Mouse (Mus musculus) heart, embryonic 16.5 days (tissue): ENCODE results near the gene Rpl12. TPM values are rescaled to one million over a fixed set of nuclear protein-coding genes. Genes with fewer than 3 reads are reported as not detected.

Experiments
- ATAC-seq: fragments of 200-750 bp; cut with Nextera tagmentation; replicated peaks from 2 replicates; pipeline ENCODE4 v1.8.0; 2017; ENCODE audit warnings: moderate number of reproducible peaks; ENCODE audit not compliant: insufficient read depth, low FRiP score; ENCODE audit errors: extremely low read depth
- H3K27ac ChIP-seq: fragments of 300-500 bp; sonication (generic); 2 replicates; pipeline ENCODE4 v1.5.1; 2014; ENCODE audit warnings: mild to moderate bottlenecking, low read length, control low read depth, moderate library complexity
- H3K27me3 ChIP-seq: fragments of 300-500 bp; sonication (generic); 2 replicates; pipeline ENCODE4 v1.6.1; 2014; ENCODE audit warnings: low read length, mixed read lengths; ENCODE audit not compliant: control insufficient read depth, insufficient read depth
- H3K36me3 ChIP-seq: fragments of 300-500 bp; sonication (generic); 2 replicates; pipeline ENCODE4 v1.6.1; 2014; ENCODE audit not compliant: control insufficient read depth, insufficient read depth
- H3K4me1 ChIP-seq: fragments of 300-500 bp; sonication (generic); 2 replicates; pipeline ENCODE4 v1.6.1; 2014; ENCODE audit warnings: low read length, mixed read lengths; ENCODE audit not compliant: control insufficient read depth, insufficient read depth
- H3K4me2 ChIP-seq: fragments of 300-500 bp; sonication (generic); 2 replicates; pipeline ENCODE4 v1.6.1; 2014; ENCODE audit warnings: low read depth, mild to moderate bottlenecking, control low read depth, low read length
- H3K4me3 ChIP-seq: fragments of 300-500 bp; sonication (generic); 2 replicates; pipeline ENCODE4 v1.5.1; 2014; ENCODE audit warnings: mild to moderate bottlenecking, control low read depth, low read length
- H3K9ac ChIP-seq: fragments of 300-500 bp; sonication (generic); 2 replicates; pipeline ENCODE4 v1.6.1; 2014; ENCODE audit warnings: low read length, control low read depth
- H3K9me3 ChIP-seq: fragments of 300-500 bp; sonication (generic); replicated peaks from 2 replicates; pipeline ENCODE4 v1.6.1; 2016; ENCODE audit warnings: low read length; ENCODE audit not compliant: control insufficient read depth
- WGBS: fragments of 180-500 bp; shearing (Covaris S2); extraction: QIAGEN DNeasy Blood & Tissue Kit; methylation state at CpG from one replicate; pipeline ENCODE4 v1.1.7; 2014; 5-methylcytosine and 5-hydroxymethylcytosine counted together
- polyA plus RNA-seq: library from polyadenylated mRNA; unstranded; fragments of >200 nt; fragmentation: Nextera tagmentation; extraction: Ambion mirVana; gene quantifications from 2 replicates; pipeline ENCODE4 v1.2.1, GENCODE M21; 2015

Gene Rpl12
- polyA plus RNA-seq, 1 experiment from 2014 or later, result 92.2 TPM

GRCm38 (mm10) chr2:32983617-32984016, 22.3 kb downstream of the Rpl12 start:
- Histone ChIP-seq H3K27me3 (no peaks in the 10 kb centered on the region), H3K4me3 (no peak overlapping the region), H3K4me2 (no peak overlapping the region), H3K9me3 (no peaks in the 10 kb centered on the region), H3K4me1 (peaks cover 13% of the 10 kb centered on the region), H3K27ac (no peak overlapping the region), H3K9ac (no peak overlapping the region), H3K36me3 (no peaks in the 10 kb centered on the region)
- WGBS, result 50% methylated on average over 6 of the region's 6 CpGs
- ATAC-seq, result no peak

- Histone ChIP-seq H3K9me3 (no peaks in the 10 kb centered on the region), H3K27ac (no peak overlapping the region), H3K4me3 (no peak overlapping the region), H3K4me2 (no peak overlapping the region), H3K36me3 (no peaks in the 10 kb centered on the region), H3K27me3 (no peaks in the 10 kb centered on the region), H3K9ac (no peak overlapping the region), H3K4me1 (peaks cover 13% of the 10 kb centered on the region)
- 69% methylated on average over 8 of the region's 8 CpGs for WGBS
- ATAC-seq, result no peak
Observed at GRCm38 (mm10) chr2:32985844-32986243, 24.5 kb downstream of the Rpl12 start.

- ATAC-seq, result no peak
- H3K36me3 ChIP-seq, result no peaks in the 10 kb centered on the region
- H3K4me1 ChIP-seq, result 0 out of 2 replicates have a peak, but pooled peaks cover 3% of the 10 kb centered on the region
- no peak overlapping the region for H3K4me3 ChIP-seq
- WGBS, result 52% methylated on average over 3 of the region's 3 CpGs
- no peaks in the 10 kb centered on the region for H3K9me3 ChIP-seq
- no peaks in the 10 kb centered on the region for H3K27me3 ChIP-seq
- no peak overlapping the region for H3K27ac ChIP-seq
- H3K4me2 ChIP-seq, result no peak overlapping the region
- H3K9ac ChIP-seq, result no peak overlapping the region
Observed at GRCm38 (mm10) chr2:32989376-32989775, 28.0 kb downstream of the Rpl12 start.

GRCm38 (mm10) chr2:32990167-32990832, 28.9 kb downstream of the Rpl12 start:
- Histone ChIP-seq H3K9ac (no peak overlapping the region), H3K9me3 (no peaks in the 10 kb centered on the region), H3K36me3 (no peaks in the 10 kb centered on the region), H3K4me2 (no peak overlapping the region), H3K4me1 (0 out of 2 replicates have a peak, but pooled peaks cover 3% of the 10 kb centered on the region), H3K27ac (no peak overlapping the region), H3K27me3 (no peaks in the 10 kb centered on the region), H3K4me3 (no peak overlapping the region)
- ATAC-seq, result no peak
- WGBS, result 64% methylated on average over 13 of the region's 13 CpGs

GRCm38 (mm10) chr2:32992130-32992529, 30.8 kb downstream of the Rpl12 start:
- H3K27me3 ChIP-seq, result no peaks in the 10 kb centered on the region
- 0 out of 2 replicates have a peak, but pooled peaks cover 3% of the 10 kb centered on the region for H3K4me1 ChIP-seq
- whole genome bisulfite sequencing, result 69% methylated on average over 6 of the region's 6 CpGs
- no peak overlapping the region for H3K27ac ChIP-seq
- H3K9ac ChIP-seq, result no peak overlapping the region
- H3K9me3 ChIP-seq, result no peaks in the 10 kb centered on the region
- no peak overlapping the region for H3K4me3 ChIP-seq
- no peak overlapping the region for H3K4me2 ChIP-seq
- H3K36me3 ChIP-seq, result no peaks in the 10 kb centered on the region
- ATAC-seq, result no peak

GRCm38 (mm10) chr2:32997081-32997480, 35.7 kb downstream of the Rpl12 start:
- no peak for ATAC-seq
- Histone ChIP-seq H3K9ac (no peak overlapping the region), H3K27me3 (no peaks in the 10 kb centered on the region), H3K36me3 (no peaks in the 10 kb centered on the region), H3K27ac (no peak overlapping the region), H3K4me3 (no peak overlapping the region), H3K4me1 (no peaks in the 10 kb centered on the region), H3K4me2 (no peak overlapping the region), H3K9me3 (no peaks in the 10 kb centered on the region)
- 63% methylated on average over 6 of the region's 6 CpGs for WGBS

- Histone ChIP-seq H3K4me1 (no peaks in the 10 kb centered on the region), H3K36me3 (no peaks in the 10 kb centered on the region), H3K4me3 (no peak overlapping the region), H3K9ac (no peak overlapping the region), H3K4me2 (no peak overlapping the region), H3K27ac (no peak overlapping the region), H3K9me3 (no peaks in the 10 kb centered on the region), H3K27me3 (no peaks in the 10 kb centered on the region)
- no peak for ATAC-seq
- WGBS, result 64% methylated on average over 4 of the region's 4 CpGs
Observed at GRCm38 (mm10) chr2:32997792-32998191, 36.4 kb downstream of the Rpl12 start.

- H3K9me3 ChIP-seq, result no peaks in the 10 kb centered on the region
- WGBS, result 76% methylated on average over 2 of the region's 2 CpGs
- H3K36me3 ChIP-seq, result no peaks in the 10 kb centered on the region
- H3K9ac ChIP-seq, result no peak overlapping the region
- no peak for ATAC-seq
- no peak overlapping the region for H3K27ac ChIP-seq
- peaks cover 3% of the 10 kb centered on the region; the same call in 1 of the 2 replicates for H3K4me1 ChIP-seq
- H3K27me3 ChIP-seq, result no peaks in the 10 kb centered on the region
- no peak overlapping the region for H3K4me2 ChIP-seq
- no peak overlapping the region for H3K4me3 ChIP-seq
Observed at GRCm38 (mm10) chr2:32999752-33000151, 38.4 kb downstream of the Rpl12 start.

GRCm38 (mm10) chr2:33002144-33002543, 40.8 kb downstream of the Rpl12 start:
- no peak overlapping the region for H3K4me3 ChIP-seq
- 75% methylated on average over 7 of the region's 7 CpGs for WGBS
- H3K36me3 ChIP-seq, result no peaks in the 10 kb centered on the region
- H3K27ac ChIP-seq, result no peak overlapping the region
- no peaks in the 10 kb centered on the region for H3K27me3 ChIP-seq
- no peaks in the 10 kb centered on the region for H3K9me3 ChIP-seq
- H3K4me2 ChIP-seq, result no peak overlapping the region
- ATAC-seq, result no peak
- no peak overlapping the region for H3K9ac ChIP-seq
- peaks cover 7% of the 10 kb centered on the region; the same call in 1 of the 2 replicates for H3K4me1 ChIP-seq
